Mouse (Mus musculus): ENCODE data around the gene Muc13. TPM values are rescaled to one million over a fixed set of nuclear protein-coding genes. Genes with fewer than 3 reads are reported as not detected.

Muc13 gene
- total and polyA plus RNA-seq, 3 experiments: 0.21 to 6.4 (median 2.9) TPM

- Histone ChIP-seq H3K27me3 (ENCODE audit: insufficient read depth, low read length) (no peaks in the 10 kb centered on the region), H3K4me1 (ENCODE audit: insufficient read depth, low read depth, low read length) (peaks cover 96% of the 10 kb centered on the region), H3K9me3 (replicated peaks) (no peaks in the 10 kb centered on the region), H3K36me3 (replicated peaks) (peaks cover 2% of the 10 kb centered on the region), H3K4me3 (ENCODE audit: low read depth, low read length) (peak overlapping the region; percentile 63; the same call in 1 of the 2 replicates)
- no peak for TF ChIP-seq POLR2AphosphoS5 (IDR thresholded peaks at IDR 0.05; ENCODE audit: insufficient replicate concordance, low read depth, low read length)
- TF ChIP-seq TAL1 (conservative IDR thresholded peaks at IDR 0.05; ENCODE audit: low read depth, low read length): no peak
- TF ChIP-seq GATA2 (IDR thresholded peaks at IDR 0.05; ENCODE audit: borderline replicate concordance, low read depth, low read length): no peak
- no peak for TF ChIP-seq CTCF (IDR thresholded peaks at IDR 0.05; ENCODE audit: low read depth, low read length)
- TF ChIP-seq GATA1 (IDR thresholded peaks at IDR 0.05; ENCODE audit: borderline replicate concordance, low read length): no peak
- DNase-seq (ENCODE audit: low spot score) (no peak), ATAC-seq (ENCODE audit: extremely low read depth, insufficient number of reproducible peaks, low FRiP score, poor library complexity, severe bottlenecking) (no peak; the same call in 1 of the 2 replicates)
These were observed 27.1 kb upstream of the Muc13 start for GRCm38 (mm10) chr16:33766757-33767156.

GRCm38 (mm10) chr16:33768491-33769278, 25.2 kb upstream of the Muc13 start:
- H3K4me3 ChIP-seq (ENCODE audit: low read depth, low read length): no peak overlapping the region
- ATAC-seq (ENCODE audit: extremely low read depth, insufficient number of reproducible peaks, low FRiP score, poor library complexity, severe bottlenecking) (no peak), DNase-seq (ENCODE audit: low spot score) (no peak)
- peaks cover 85% of the 10 kb centered on the region for H3K4me1 ChIP-seq (ENCODE audit: insufficient read depth, low read depth, low read length)
- peaks cover 5% of the 10 kb centered on the region for H3K36me3 ChIP-seq (replicated peaks)
- no peak for TF ChIP-seq GATA1 (IDR thresholded peaks at IDR 0.05; ENCODE audit: borderline replicate concordance, low read length)
- no peak for TF ChIP-seq POLR2AphosphoS5 (IDR thresholded peaks at IDR 0.05; ENCODE audit: insufficient replicate concordance, low read depth, low read length)
- no peak for TF ChIP-seq TAL1 (conservative IDR thresholded peaks at IDR 0.05; ENCODE audit: low read depth, low read length)
- TF ChIP-seq GATA2 (IDR thresholded peaks at IDR 0.05; ENCODE audit: borderline replicate concordance, low read depth, low read length): no peak
- H3K27me3 ChIP-seq (ENCODE audit: insufficient read depth, low read length): no peaks in the 10 kb centered on the region
- no peaks in the 10 kb centered on the region for H3K9me3 ChIP-seq (replicated peaks)

GRCm38 (mm10) chr16:33769848-33770247, 24.0 kb upstream of the Muc13 start:
- Histone ChIP-seq H3K4me1 (ENCODE audit: insufficient read depth, low read depth, low read length) (peaks cover 81% of the 10 kb centered on the region), H3K4me3 (ENCODE audit: low read depth, low read length) (no peak overlapping the region; the same call in 1 of the 2 replicates), H3K27me3 (ENCODE audit: insufficient read depth, low read length) (no peaks in the 10 kb centered on the region), H3K36me3 (replicated peaks) (peaks cover 5% of the 10 kb centered on the region), H3K9me3 (replicated peaks) (no peaks in the 10 kb centered on the region)
- no peak for DNase-seq (ENCODE audit: low spot score)
- no peak for TF ChIP-seq POLR2AphosphoS5 (IDR thresholded peaks at IDR 0.05; ENCODE audit: insufficient replicate concordance, low read depth, low read length)
- TF ChIP-seq TAL1 (conservative IDR thresholded peaks at IDR 0.05; ENCODE audit: low read depth, low read length): no peak
- TF ChIP-seq GATA1 (IDR thresholded peaks at IDR 0.05; ENCODE audit: borderline replicate concordance, low read length): no peak
- no peak for TF ChIP-seq GATA2 (IDR thresholded peaks at IDR 0.05; ENCODE audit: borderline replicate concordance, low read depth, low read length)
- no peak for TF ChIP-seq CTCF (IDR thresholded peaks at IDR 0.05; ENCODE audit: low read depth, low read length)
- ATAC-seq (ENCODE audit: extremely low read depth, insufficient number of reproducible peaks, low FRiP score, poor library complexity, severe bottlenecking): peak; percentile 74

GRCm38 (mm10) chr16:33770778-33771454, 22.9 kb upstream of the Muc13 start:
- Histone ChIP-seq H3K9me3 (replicated peaks) (no peaks in the 10 kb centered on the region), H3K36me3 (replicated peaks) (peaks cover 7% of the 10 kb centered on the region), H3K4me1 (ENCODE audit: insufficient read depth, low read depth, low read length) (peaks cover 80% of the 10 kb centered on the region), H3K4me3 (ENCODE audit: low read depth, low read length) (no peak overlapping the region), H3K27me3 (ENCODE audit: insufficient read depth, low read length) (no peaks in the 10 kb centered on the region)
- TF ChIP-seq GATA1 (IDR thresholded peaks at IDR 0.05; ENCODE audit: borderline replicate concordance, low read length): no peak
- TF ChIP-seq POLR2AphosphoS5 (IDR thresholded peaks at IDR 0.05; ENCODE audit: insufficient replicate concordance, low read depth, low read length): no peak
- no peak for TF ChIP-seq CTCF (IDR thresholded peaks at IDR 0.05; ENCODE audit: low read depth, low read length)
- ATAC-seq (ENCODE audit: extremely low read depth, insufficient number of reproducible peaks, low FRiP score, poor library complexity, severe bottlenecking) (no peak), DNase-seq (ENCODE audit: low spot score) (no peak)

- TF ChIP-seq GATA2 (IDR thresholded peaks at IDR 0.05; ENCODE audit: borderline replicate concordance, low read depth, low read length): no peak
- TF ChIP-seq CTCF (IDR thresholded peaks at IDR 0.05; ENCODE audit: low read depth, low read length): no peak
- no peak for TF ChIP-seq TAL1 (conservative IDR thresholded peaks at IDR 0.05; ENCODE audit: low read depth, low read length)
- TF ChIP-seq GATA1 (IDR thresholded peaks at IDR 0.05; ENCODE audit: borderline replicate concordance, low read length): no peak
- no peak overlapping the region for H3K4me3 ChIP-seq (ENCODE audit: low read depth, low read length)
- ATAC-seq (ENCODE audit: extremely low read depth, insufficient number of reproducible peaks, low FRiP score, poor library complexity, severe bottlenecking) (no peak), DNase-seq (ENCODE audit: low spot score) (no peak)
- H3K36me3 ChIP-seq (replicated peaks): peaks cover 11% of the 10 kb centered on the region
- H3K27me3 ChIP-seq (ENCODE audit: insufficient read depth, low read length): no peaks in the 10 kb centered on the region
- H3K9me3 ChIP-seq (replicated peaks): no peaks in the 10 kb centered on the region
- H3K4me1 ChIP-seq (ENCODE audit: insufficient read depth, low read depth, low read length): peaks cover 80% of the 10 kb centered on the region
These were observed 21.0 kb upstream of the Muc13 start for GRCm38 (mm10) chr16:33772809-33773208.

GRCm38 (mm10) chr16:33774972-33775371, 18.9 kb upstream of the Muc13 start:
- Histone ChIP-seq H3K27me3 (ENCODE audit: insufficient read depth, low read length) (no peaks in the 10 kb centered on the region), H3K36me3 (replicated peaks) (peaks cover 16% of the 10 kb centered on the region), H3K4me3 (ENCODE audit: low read depth, low read length) (no peak overlapping the region), H3K9me3 (replicated peaks) (no peaks in the 10 kb centered on the region), H3K4me1 (ENCODE audit: insufficient read depth, low read depth, low read length) (peaks cover 79% of the 10 kb centered on the region)
- TF ChIP-seq TAL1 (conservative IDR thresholded peaks at IDR 0.05; ENCODE audit: low read depth, low read length) (no peak), GATA1 (IDR thresholded peaks at IDR 0.05; ENCODE audit: borderline replicate concordance, low read length) (no peak), POLR2AphosphoS5 (IDR thresholded peaks at IDR 0.05; ENCODE audit: insufficient replicate concordance, low read depth, low read length) (no peak), CTCF (IDR thresholded peaks at IDR 0.05; ENCODE audit: low read depth, low read length) (no peak), GATA2 (IDR thresholded peaks at IDR 0.05; ENCODE audit: borderline replicate concordance, low read depth, low read length) (no peak)
- ATAC-seq (ENCODE audit: extremely low read depth, insufficient number of reproducible peaks, low FRiP score, poor library complexity, severe bottlenecking) (no peak), DNase-seq (ENCODE audit: low spot score) (no peak)
